ENCODE assay signal across 9 mouse cellular contexts in the genomic region with DNA sequence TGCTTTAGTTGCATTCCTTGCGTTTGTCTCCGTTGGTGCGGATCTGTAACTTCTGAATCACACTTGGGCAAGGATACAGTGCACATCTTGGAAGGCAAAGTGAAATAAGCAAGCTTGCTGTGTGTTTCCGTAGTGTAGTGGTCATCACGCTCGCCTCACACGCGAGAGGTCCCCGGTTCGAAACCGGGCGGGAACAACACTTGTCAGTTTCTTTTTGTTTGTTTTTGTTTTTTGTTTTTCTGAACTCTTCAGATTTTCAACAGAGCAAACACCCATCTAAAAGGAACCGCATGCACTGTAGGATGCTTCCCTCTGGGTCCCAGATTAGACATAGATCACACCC. TPM values are rescaled to one million over a fixed set of nuclear protein-coding genes. Genes with fewer than 3 reads are reported as not detected.
DNase-seq lines count a peak whose midpoint lies in the region; ATAC-seq and TF ChIP-seq lines count a peak whose summit lies in the region.
"Had no signal": no experiment of that assay in that cellular context is flagged by ENCODE, and none has a peak within 500 bp of the region (broad histone marks: within the 10 kb centered on the region; RNA-seq: fewer than 3 reads in every experiment).

No protein-coding gene starts in this region.

- DNase-seq in heart, embryonic 10.5 days (ENCODE audit: low spot score), result peak; percentile 90
- no peak for DNase-seq in heart, postnatal 10 days
- peak; percentile 89 for DNase-seq in ES-CJ7 (ENCODE audit: low read depth, low spot score)
- peak; percentile 70 for DNase-seq in embryo, embryonic 11.5 days (ENCODE audit: low read depth, low spot score)
- DNase-seq in thymus, postnatal 36 days, result no peak

- no peaks in the 10 kb centered on the region for H3K9me3 ChIP-seq in heart, embryonic 10.5 days
- H3K9me3 ChIP-seq in hindbrain, embryonic 12.5 days (replicated peaks), result no peaks in the 10 kb centered on the region
- H3K9me3 ChIP-seq in limb, embryonic 13.5 days, result no peaks in the 10 kb centered on the region

- peak overlapping the region; percentile 51; the same call in 1 of the 2 replicates for H3K9ac ChIP-seq in hindbrain, embryonic 12.5 days
- H3K9ac ChIP-seq in limb, embryonic 13.5 days, result peak overlapping the region; percentile 58

- H3K27ac ChIP-seq in heart, embryonic 10.5 days, result peak overlapping the region; percentile 60; the same call in 1 of the 2 replicates
- H3K27ac ChIP-seq in hindbrain, embryonic 12.5 days, result no peak overlapping the region
- no peak overlapping the region for H3K27ac ChIP-seq in limb, embryonic 13.5 days

- intact Hi-C loops in heart, postnatal 10 days (cut with DNase I), result no loop called here

- H3K4me3 ChIP-seq in heart, embryonic 10.5 days, result peak overlapping the region; percentile 71
- H3K4me3 ChIP-seq in hindbrain, embryonic 12.5 days, result peak overlapping the region; percentile 40
- H3K4me3 ChIP-seq in limb, embryonic 13.5 days, result peak overlapping the region; percentile 48
- peak overlapping the region; percentile 46 for H3K4me3 ChIP-seq in myocyte

- H3K4me1 ChIP-seq in heart, embryonic 10.5 days, result peaks cover 4% of the 10 kb centered on the region; the same call in 1 of the 2 replicates
- H3K4me1 ChIP-seq in hindbrain, embryonic 12.5 days, result peaks cover 5% of the 10 kb centered on the region
- peaks cover 3% of the 10 kb centered on the region; the same call in 1 of the 2 replicates for H3K4me1 ChIP-seq in limb, embryonic 13.5 days

- TF ChIP-seq POLR2A in myocyte (IDR thresholded peaks at IDR 0.05; ENCODE audit: insufficient read length, low read depth), result no peak

- peak overlapping the region; percentile 57 for H3K4me2 ChIP-seq in hindbrain, embryonic 12.5 days (replicated peaks)
- H3K4me2 ChIP-seq in limb, embryonic 13.5 days (replicated peaks), result peak overlapping the region; percentile 68
- peak overlapping the region; percentile 86 for H3K4me2 ChIP-seq in myocyte (ENCODE audit: low read depth)

- H3K79me2 ChIP-seq in myocyte (ENCODE audit: control insufficient read depth, insufficient read depth), result no peaks in the 10 kb centered on the region

- H3K36me3 ChIP-seq in heart, embryonic 10.5 days, result no peaks in the 10 kb centered on the region
- no peaks in the 10 kb centered on the region for H3K36me3 ChIP-seq in hindbrain, embryonic 12.5 days
- no peaks in the 10 kb centered on the region for H3K36me3 ChIP-seq in limb, embryonic 13.5 days
- H3K36me3 ChIP-seq in myocyte (ENCODE audit: control insufficient read depth, insufficient read depth), result no peaks in the 10 kb centered on the region

- H3ac ChIP-seq in myocyte (ENCODE audit: control insufficient read depth, insufficient read length), result peak overlapping the region; percentile 14

- 0 out of 2 replicates have a peak, but pooled peaks have one; percentile 56 for ATAC-seq in hindbrain, embryonic 12.5 days (ENCODE audit: low FRiP score)
- peak; percentile 57; the same call in 1 of the 2 replicates for ATAC-seq in limb, embryonic 13.5 days (ENCODE audit: low FRiP score, low read depth)

- H3K27me3 ChIP-seq in heart, embryonic 10.5 days (ENCODE audit: insufficient read depth, poor library complexity, severe bottlenecking), result no peaks in the 10 kb centered on the region
- peaks cover 19% of the 10 kb centered on the region for H3K27me3 ChIP-seq in hindbrain, embryonic 12.5 days
- H3K27me3 ChIP-seq in limb, embryonic 13.5 days, result peaks cover 22% of the 10 kb centered on the region
- H3K27me3 ChIP-seq in myocyte (ENCODE audit: control insufficient read depth, insufficient read depth, insufficient read length), result no peaks in the 10 kb centered on the region

- WGBS in heart, embryonic 10.5 days, result under 1% methylated on average over 13 of the region's 13 CpGs
- under 1% methylated on average over 13 of the region's 13 CpGs for WGBS in hindbrain, embryonic 12.5 days
- under 1% methylated on average over 13 of the region's 13 CpGs for WGBS in limb, embryonic 13.5 days

TF ChIP-seq in myocyte, 11 proteins besides CTCF, POLR2A, EP300 and RAD21:
- TF ChIP-seq REST (IDR thresholded peaks at IDR 0.05; ENCODE audit: insufficient read depth, insufficient read length) (no peak), E2F4 (IDR thresholded peaks at IDR 0.05; ENCODE audit: insufficient read depth) (peak; percentile 25)

RNA-seq across cellular contexts. Expression of gene Vmn1r223, which starts 53.0 kb away (rescaled TPM):
- not detected in 2 replicates for polyA plus RNA-seq in heart, embryonic 10.5 days (2016; fragmentation: Nextera tagmentation; extraction: Ambion mirVana)
- total RNA-seq in heart, postnatal 10 days (2021), result not detected
- polyA plus RNA-seq in hindbrain, embryonic 12.5 days (2016; fragmentation: Nextera tagmentation; extraction: Ambion mirVana), result not detected in 2 replicates
- not detected in 2 replicates for polyA plus RNA-seq in limb, embryonic 13.5 days (2015; fragmentation: Nextera tagmentation; extraction: Ambion mirVana)
- not detected for polyA plus RNA-seq in myocyte (2012; fragmentation: generic; extraction: Trizol)
- polyA plus RNA-seq: small intestine, adult 2 months had no signal

Comparison
In these comparisons a context has a peak if more than half of its experiments do, and no peak if none do; other contexts are left out.
1. DNase-seq: peak in heart, embryonic 10.5 days (single experiment), ES-CJ7 (single experiment) and embryo, embryonic 11.5 days (single experiment); none in heart, postnatal 10 days (0 of 2) and thymus, postnatal 36 days (0 of 2).
2. Peak in every context shown above with its lines, with median percentiles within 50 percentile points of each other: H3K4me3 ChIP-seq and H3K4me2 ChIP-seq.